Mouse (Mus musculus) splenic B cell, adult 2 months (primary cell): ENCODE data around the gene Ap4e1.

Experiments
- DNase-seq: peaks from one replicate; pipeline ENCODE4 v3.0.0-alpha.2; 2011; ENCODE audit warnings: low read depth, low spot score
- H3K27me3 ChIP-seq: 2 replicates; pipeline ENCODE4 v1.6.1; 2012; ENCODE audit warnings: mild to moderate bottlenecking, low read length, moderate library complexity, mixed read lengths; ENCODE audit not compliant: control insufficient read depth, poor library complexity, insufficient read depth, severe bottlenecking
- H3K36me3 ChIP-seq: 2 replicates; pipeline ENCODE4 v1.6.1; 2012; ENCODE audit warnings: mild to moderate bottlenecking, low read length, moderate library complexity, mixed read lengths; ENCODE audit not compliant: control insufficient read depth, poor library complexity, insufficient read depth, severe bottlenecking

The Ap4e1 gene

DNA sequence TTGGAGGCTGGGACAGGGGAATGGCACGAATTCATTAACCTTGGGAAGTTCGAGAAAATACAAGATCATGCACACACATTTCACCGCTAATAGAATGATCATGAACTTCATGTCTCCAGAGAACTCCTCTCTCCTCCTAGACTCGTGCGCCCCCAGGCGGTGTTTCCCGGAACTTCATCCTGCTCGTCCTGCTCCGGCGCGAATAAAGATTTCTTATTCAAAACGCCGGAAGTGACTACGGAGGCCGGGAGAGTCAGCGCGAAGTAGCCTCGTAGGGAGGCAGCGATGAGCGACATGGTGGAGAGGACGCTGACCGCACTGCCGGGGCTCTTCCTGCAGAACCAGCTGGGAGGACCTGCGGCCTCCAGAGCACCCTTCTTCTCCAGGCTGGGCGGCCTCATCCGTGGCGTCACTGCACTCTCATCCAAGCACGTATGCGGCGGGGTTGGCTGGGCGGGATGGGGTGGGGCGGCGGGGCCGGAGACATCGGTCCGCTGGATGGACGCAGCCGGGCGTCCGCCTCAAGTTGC lies at the start of gene Ap4e1:
Gene Ap4e1 (plus strand): TSS at position 249 of the 530 bp plus-strand sequence.
- peak; percentile 94 for DNase-seq
- Histone ChIP-seq H3K27me3 (no peaks in the 10 kb centered on the region), H3K36me3 (peaks cover 4% of the 10 kb centered on the region; the same call in 1 of the 2 replicates)

GRCm38 (mm10) chr2:126961696-126962095 lies 46.8 kb upstream of the Ap4e1 start:
- no peaks in the 10 kb centered on the region for H3K27me3 ChIP-seq
- H3K36me3 ChIP-seq = no peaks in the 10 kb centered on the region
- DNase-seq = no peak

- Histone ChIP-seq H3K36me3 (no peaks in the 10 kb centered on the region), H3K27me3 (no peaks in the 10 kb centered on the region)
- no peak for DNase-seq
Measured at GRCm38 (mm10) chr2:126977428-126977827, 31.1 kb upstream of the Ap4e1 start.

DNA sequence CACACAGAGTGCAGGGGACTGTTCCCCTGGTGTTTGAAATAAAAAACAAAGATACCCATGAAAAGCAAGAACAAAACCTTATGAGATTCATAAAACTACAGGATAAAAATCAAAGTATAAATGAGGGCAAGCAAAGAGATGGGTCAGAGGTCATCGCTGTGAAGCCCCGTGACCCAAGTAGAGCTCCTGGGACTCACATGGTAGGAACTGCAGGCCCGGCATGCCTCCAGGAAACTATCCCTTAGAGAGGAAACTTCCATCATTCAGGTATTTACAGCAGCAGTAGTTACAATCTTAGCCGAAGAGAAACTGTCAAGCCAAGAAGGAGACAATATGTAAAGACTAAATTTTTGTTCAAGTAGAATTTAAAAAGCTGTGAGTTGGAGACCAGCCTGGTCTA lies 25.3 kb upstream of the Ap4e1 start:
- Histone ChIP-seq H3K36me3 (no peaks in the 10 kb centered on the region), H3K27me3 (no peaks in the 10 kb centered on the region)
- DNase-seq = no peak

GRCm38 (mm10) chr2:126989919-126990318 lies 18.6 kb upstream of the Ap4e1 start:
- no peak for DNase-seq
- H3K36me3 ChIP-seq = no peaks in the 10 kb centered on the region
- no peaks in the 10 kb centered on the region for H3K27me3 ChIP-seq

GRCm38 (mm10) chr2:126992742-126993141 lies 15.8 kb upstream of the Ap4e1 start:
- no peaks in the 10 kb centered on the region for H3K36me3 ChIP-seq
- no peak for DNase-seq
- no peaks in the 10 kb centered on the region for H3K27me3 ChIP-seq

DNA sequence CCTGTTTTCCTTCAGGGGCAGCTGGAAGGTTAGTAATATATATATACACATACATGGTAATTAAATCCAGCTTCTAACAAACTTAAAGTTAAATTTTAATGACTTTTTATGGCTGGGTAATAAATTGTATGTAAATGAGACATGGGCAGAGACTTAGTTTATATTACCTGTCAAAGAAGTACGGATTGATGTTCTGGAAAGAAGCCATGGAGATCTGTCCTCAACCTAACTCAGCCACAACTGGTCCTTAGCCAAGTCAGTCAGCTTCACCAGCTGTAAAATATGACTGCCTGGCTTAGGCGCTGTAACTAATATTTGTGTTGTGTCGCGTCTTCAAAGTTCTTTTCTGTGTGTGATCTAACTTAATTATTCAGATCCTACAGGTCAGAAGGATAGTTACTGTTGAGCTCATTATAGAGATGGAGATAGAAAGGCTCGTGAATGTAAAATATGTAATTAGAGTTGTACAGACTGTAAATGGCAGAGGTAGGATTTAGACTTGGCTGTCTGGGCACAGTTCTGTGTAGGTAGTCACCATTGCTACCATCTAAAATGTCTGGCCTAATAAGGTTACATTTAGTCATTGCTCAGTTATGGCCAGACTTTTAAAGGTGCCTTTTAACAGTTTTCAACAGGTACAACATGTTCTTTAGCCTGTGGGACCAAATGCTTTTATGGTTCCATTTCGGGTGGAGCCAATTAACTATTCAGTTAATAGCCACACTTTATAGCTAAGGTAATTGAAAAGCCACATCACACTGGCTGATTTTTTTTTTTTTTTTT lies 13.9 kb upstream of the Ap4e1 start:
- Histone ChIP-seq H3K36me3 (no peaks in the 10 kb centered on the region), H3K27me3 (no peaks in the 10 kb centered on the region)
- no peak for DNase-seq

GRCm38 (mm10) chr2:126996737-126997136 lies 11.8 kb upstream of the Ap4e1 start:
- no peaks in the 10 kb centered on the region for H3K36me3 ChIP-seq
- no peaks in the 10 kb centered on the region for H3K27me3 ChIP-seq
- DNase-seq = no peak

- Histone ChIP-seq H3K27me3 (no peaks in the 10 kb centered on the region), H3K36me3 (no peaks in the 10 kb centered on the region)
- no peak for DNase-seq
Measured at GRCm38 (mm10) chr2:126998219-126998618, 10.3 kb upstream of the Ap4e1 start.

- no peaks in the 10 kb centered on the region for H3K36me3 ChIP-seq
- no peak for DNase-seq
- no peaks in the 10 kb centered on the region for H3K27me3 ChIP-seq
Measured at GRCm38 (mm10) chr2:127000406-127001324, 7.9 kb upstream of the Ap4e1 start.

DNA sequence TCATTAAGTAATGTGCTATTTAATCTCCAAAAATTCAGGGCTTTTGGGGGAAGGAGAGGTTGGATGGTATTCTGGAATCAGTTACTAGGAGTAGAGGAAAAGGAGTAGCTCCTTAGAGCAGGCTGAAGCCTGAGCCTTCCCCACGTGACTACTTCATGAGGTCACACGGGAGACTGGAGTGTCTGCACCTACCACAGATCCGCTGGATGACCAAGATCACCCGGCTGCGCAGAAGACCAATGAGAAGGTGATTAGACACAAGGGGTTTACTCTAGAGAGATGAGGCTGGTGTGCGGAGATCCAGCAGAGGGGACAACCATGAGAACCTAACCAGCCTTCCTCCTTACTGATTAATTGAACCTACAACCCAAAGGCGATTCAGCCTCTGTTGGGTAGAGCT lies 4.5 kb upstream of the Ap4e1 start:
- no peaks in the 10 kb centered on the region for H3K36me3 ChIP-seq
- no peak for DNase-seq
- no peaks in the 10 kb centered on the region for H3K27me3 ChIP-seq

DNA sequence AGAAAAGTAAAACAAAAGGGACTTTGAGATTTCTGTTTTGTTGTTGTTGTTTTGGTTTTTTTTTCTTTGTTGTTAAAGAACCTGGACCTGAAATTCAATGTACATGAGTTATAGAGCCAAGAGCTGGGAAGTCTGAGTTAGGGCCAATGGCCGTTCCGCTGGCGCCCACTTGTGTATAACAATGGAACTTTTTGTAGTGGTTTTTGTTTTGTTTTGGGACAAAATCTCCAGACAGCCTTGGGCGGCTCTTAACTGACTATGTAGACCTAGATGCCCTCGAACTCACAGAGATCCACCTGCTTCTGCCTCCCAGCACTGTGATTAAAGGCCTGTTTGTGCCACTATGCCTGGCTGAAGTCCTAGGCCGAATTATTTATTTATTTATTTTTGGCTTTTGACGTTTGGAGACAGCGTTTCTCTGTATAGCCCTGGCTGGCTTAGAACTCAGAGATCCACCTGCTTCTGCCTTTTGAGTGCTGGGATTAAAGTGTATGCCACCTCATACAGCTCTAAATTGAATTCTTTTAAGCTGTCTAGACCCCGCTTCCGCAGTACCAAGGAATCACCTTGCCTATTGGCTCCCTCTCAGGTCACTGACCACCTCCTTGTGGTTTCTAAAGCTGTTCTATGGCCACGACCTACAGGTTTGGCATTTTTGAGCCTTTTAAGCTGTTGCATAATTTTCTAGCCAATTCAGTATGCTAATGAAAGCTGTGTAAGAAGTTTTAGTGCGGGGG lies 1.7 kb upstream of the Ap4e1 start:
- no peaks in the 10 kb centered on the region for H3K27me3 ChIP-seq
- peaks cover 2% of the 10 kb centered on the region; the same call in 1 of the 2 replicates for H3K36me3 ChIP-seq
- peak; percentile 76 for DNase-seq

GRCm38 (mm10) chr2:127007509-127007908 lies 1.0 kb upstream of the Ap4e1 start:
- DNase-seq = no peak
- no peaks in the 10 kb centered on the region for H3K27me3 ChIP-seq
- H3K36me3 ChIP-seq = peaks cover 2% of the 10 kb centered on the region; the same call in 1 of the 2 replicates

GRCm38 (mm10) chr2:127035006-127035605 lies 26.6 kb downstream of the Ap4e1 start:
- Histone ChIP-seq H3K27me3 (no peaks in the 10 kb centered on the region), H3K36me3 (peaks cover 8% of the 10 kb centered on the region)
- DNase-seq = no peak
